Mouse (Mus musculus) thymus, adult 18-20 months (tissue): ENCODE results near the gene Nars2.

Experiments
- DNase-seq, 2 experiments: peaks; one replicate each; pipeline ENCODE4 v3.0.0; 2022; ENCODE audit warnings: mixed read lengths in 2 of 2

Gene Nars2

GRCm38 (mm10) chr7:96951281-96952051 lies at the start of gene Nars2:
Gene Nars2 (plus strand): TSS chr7:96951505.
- peak; percentile 77 to 87 for DNase-seq

DNA sequence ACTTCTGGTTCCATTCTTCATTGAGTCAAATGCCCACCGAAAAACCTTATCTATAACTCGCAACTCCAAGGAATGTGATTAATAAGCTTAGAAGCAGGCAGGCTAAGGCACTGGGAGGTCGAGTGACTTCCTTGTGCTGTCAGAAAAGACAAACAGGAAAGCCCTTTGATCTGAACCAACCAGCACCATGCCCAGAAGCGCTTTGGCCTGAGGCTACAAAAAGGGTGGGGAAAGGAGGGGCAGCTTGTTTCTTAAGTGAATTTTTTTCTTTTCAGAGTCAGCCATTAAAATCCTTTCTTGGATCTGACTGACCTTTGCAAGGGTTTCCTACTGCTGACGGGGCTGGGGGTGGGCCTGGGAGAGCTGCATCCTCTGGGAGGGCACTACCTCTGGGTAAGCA lies 49.1 kb upstream of the Nars2 start:
- no peak for DNase-seq

DNA sequence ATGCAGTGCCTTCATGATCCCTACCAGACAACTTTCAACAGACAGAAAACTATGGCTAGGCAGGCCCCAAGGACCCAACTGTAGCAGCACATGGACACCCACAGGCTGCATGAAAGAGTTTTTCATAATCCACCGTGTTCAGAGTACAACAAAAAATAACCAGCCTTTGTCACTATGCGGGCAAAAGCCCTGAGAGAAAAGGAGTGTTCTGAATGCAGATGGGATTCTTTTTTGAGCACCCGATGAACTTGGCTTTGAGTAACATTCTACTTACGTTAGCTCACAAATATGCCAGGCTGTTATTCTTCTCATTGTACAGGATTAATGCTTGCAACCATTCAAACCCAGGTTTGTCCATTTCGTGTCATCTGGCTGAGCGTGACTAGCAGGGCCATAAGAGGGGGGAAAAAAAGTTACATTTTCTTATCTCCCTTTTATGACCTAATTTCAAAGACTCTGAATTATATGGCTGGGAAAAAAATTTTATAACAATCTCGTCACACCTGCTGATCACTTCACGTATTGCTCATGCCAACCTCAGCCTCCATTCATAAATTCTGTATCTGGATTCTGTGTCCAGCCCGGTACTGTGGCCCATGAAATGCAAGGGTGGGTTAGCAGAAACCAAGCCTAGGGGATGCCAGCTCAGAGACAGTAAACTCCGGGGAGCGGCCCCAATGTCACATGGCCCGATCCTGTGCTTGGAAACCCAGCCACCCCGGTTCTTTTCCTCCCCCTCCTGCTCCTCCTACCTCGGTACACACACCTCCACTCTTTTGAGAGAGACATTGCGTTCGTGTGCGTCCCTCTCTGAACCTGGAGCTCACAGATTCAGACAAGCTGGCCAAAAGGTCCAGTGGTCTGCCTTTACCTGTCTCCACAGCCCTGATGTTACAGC lies 48.0 kb upstream of the Nars2 start:
- DNase-seq: no peak

GRCm38 (mm10) chr7:96904442-96904841 lies 46.9 kb upstream of the Nars2 start:
- no peak for DNase-seq

- no peak for DNase-seq
Measured at GRCm38 (mm10) chr7:96904936-96905335, 46.4 kb upstream of the Nars2 start.

GRCm38 (mm10) chr7:96905422-96905821 lies 45.9 kb upstream of the Nars2 start:
- no peak for DNase-seq

- no peak for DNase-seq
Measured at GRCm38 (mm10) chr7:96906216-96906615, 45.1 kb upstream of the Nars2 start.

GRCm38 (mm10) chr7:96907971-96908680 lies 43.2 kb upstream of the Nars2 start:
- no peak for DNase-seq

GRCm38 (mm10) chr7:96909856-96910255 lies 41.4 kb upstream of the Nars2 start:
- DNase-seq: no peak

DNA sequence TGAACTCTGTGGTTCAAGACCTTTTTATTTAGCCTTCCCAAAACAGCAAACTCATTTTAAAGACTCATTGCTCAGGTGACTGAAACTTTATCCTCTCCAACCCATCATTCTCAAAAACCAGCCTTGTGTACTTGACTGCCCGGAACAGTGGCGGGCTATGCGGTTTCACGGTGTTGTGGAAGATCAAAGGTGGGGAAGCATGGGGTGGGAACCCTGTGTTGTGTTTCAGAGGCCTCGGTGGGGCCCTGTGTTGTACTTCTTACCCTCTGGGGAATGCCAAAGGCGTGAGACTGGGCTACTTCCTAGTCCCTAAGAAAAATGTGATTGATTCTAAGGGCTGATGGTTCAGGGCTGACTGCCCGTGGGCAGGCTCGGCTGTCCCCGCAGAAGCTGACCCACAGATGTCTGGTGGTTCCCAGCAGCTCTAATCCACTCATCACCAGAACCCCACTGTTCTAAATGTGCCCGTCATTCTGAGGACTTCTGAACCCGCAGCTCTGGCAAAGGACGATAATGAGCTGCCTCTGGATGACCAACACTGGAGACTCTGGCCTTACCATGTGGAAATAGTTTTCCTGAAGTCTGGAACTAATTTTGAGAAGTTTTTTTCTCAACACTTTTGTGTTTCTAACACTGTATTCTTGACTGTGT lies 40.9 kb upstream of the Nars2 start:
- DNase-seq: no peak

GRCm38 (mm10) chr7:96914031-96914430 lies 37.3 kb upstream of the Nars2 start:
- DNase-seq: peak; percentile 23 to 41

- no peak for DNase-seq
Measured at GRCm38 (mm10) chr7:96915452-96916105, 35.7 kb upstream of the Nars2 start.

GRCm38 (mm10) chr7:96920447-96921095 lies 30.7 kb upstream of the Nars2 start:
- no peak for DNase-seq

- no peak for DNase-seq
Measured at GRCm38 (mm10) chr7:96922927-96923326, 28.4 kb upstream of the Nars2 start.

GRCm38 (mm10) chr7:96943715-96944377 lies 7.5 kb upstream of the Nars2 start:
- DNase-seq: no peak

GRCm38 (mm10) chr7:96946501-96946900 lies 4.8 kb upstream of the Nars2 start:
- DNase-seq: peak in 1 of 2 experiments; percentile 25

DNA sequence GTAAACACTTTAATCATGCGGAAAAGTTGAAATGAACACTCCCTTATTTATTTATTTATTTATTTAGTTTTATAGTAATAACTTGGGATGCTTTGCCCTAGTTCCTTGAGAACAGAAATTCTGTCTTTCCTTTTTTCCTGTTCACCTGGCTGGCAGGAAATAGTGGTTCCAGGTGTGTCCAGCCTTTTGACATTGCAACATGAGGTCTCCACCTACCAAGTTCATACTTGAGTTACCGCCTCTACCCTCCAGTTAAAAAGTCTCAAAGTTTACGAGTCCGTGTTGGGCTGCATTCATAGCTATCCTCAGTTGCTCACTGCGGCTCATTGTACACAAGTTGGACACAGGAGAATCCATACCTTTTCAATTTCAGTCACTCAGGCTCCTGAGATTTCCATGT lies 789 bp downstream of the Nars2 start:
- no peak for DNase-seq

DNA sequence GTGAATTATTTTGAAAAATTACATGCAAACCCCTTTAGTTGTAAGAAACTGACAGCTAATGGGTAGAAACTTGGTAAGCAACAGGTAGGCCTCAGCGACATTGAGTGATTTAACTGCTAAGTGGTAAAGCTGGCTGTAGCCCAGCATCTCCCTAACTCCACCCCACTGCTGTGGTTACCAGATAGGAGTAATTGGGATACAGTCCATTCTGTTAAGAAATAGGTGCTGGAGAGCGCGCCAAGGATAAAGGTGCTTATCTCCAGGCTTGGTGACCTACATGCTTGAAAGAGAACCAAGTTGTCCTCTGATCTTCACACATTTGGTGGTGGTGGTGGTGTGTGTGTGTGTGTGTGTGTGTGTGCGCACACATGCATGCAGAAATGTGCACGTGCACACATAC lies 7.9 kb downstream of the Nars2 start:
- DNase-seq: no peak

DNA sequence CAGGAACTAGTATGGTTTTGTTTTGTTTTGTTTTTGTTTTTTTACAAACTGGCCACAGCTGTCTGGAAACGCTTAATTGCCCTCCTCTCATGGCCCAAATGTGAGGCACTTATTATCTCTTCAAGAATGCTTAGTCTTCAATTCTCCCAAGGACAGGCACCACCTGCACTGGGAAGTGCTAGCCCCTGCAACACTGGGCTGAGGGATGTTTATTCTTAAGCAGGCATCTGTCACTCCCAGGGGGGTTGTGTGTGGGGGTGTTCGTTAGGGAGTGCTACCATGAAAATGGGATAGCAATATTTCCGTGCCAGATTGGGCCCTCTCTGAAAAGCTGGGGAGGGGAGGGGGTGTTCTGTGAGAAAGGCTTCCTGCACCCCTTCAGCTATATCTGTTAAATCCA lies 15.9 kb downstream of the Nars2 start:
- DNase-seq: no peak

- DNase-seq: no peak
Measured at GRCm38 (mm10) chr7:96970359-96970758, 19.1 kb downstream of the Nars2 start.
